Mouse (Mus musculus): Measurements from ENCODE around the gene Zfp931. TPM values are rescaled to one million over a fixed set of nuclear protein-coding genes. Genes with fewer than 3 reads are reported as not detected.
A peak's percentile ranks its signal among the peaks of the same experiment; 100 is the strongest.
"Not testable (repeated sequence)": the region's sequence is repeated elsewhere in the genome, so short reads cannot be mapped to it uniquely, and the experiment has no call there.

Gene Zfp931
- 15.7 and 16.2 TPM in 2 replicates for polyA plus RNA-seq (2014; fragmentation: Nextera tagmentation; extraction: Ambion mirVana)

- not testable (repeated sequence) for H3K4me1 ChIP-seq (replicated peaks; ENCODE audit: control insufficient read depth, insufficient read depth, low read length); H3K27me3 ChIP-seq (ENCODE audit: control insufficient read depth, insufficient read depth, low read length); H3K36me3 ChIP-seq (ENCODE audit: control insufficient read depth, insufficient read depth, low read length); DNase-seq (ENCODE audit: low spot score); H3K9me3 ChIP-seq (ENCODE audit: control insufficient read depth, low read length); H3K27ac ChIP-seq (ENCODE audit: low read depth, low read length); ATAC-seq (ENCODE audit: low FRiP score); H3K9ac ChIP-seq (ENCODE audit: low read depth, low read length)
- Histone ChIP-seq H3K4me3 (ENCODE audit: low read depth, low read length) (peak within 1 kb of the TSS; percentile 32), H3K4me2 (replicated peaks; ENCODE audit: low read depth, low read length) (peak within 1 kb of the TSS; percentile 29)
- WGBS: 0% methylated on average over 2 of the region's 14 CpGs
Observed at GRCm38 (mm10) chr2:178078166-178078717, at the start of gene Zfp931. Gene Zfp931 (minus strand): TSS chr2:178078476.

- Histone ChIP-seq H3K4me3 (ENCODE audit: low read depth, low read length) (no peak overlapping the region), H3K27ac (ENCODE audit: low read depth, low read length) (no peak overlapping the region), H3K27me3 (ENCODE audit: control insufficient read depth, insufficient read depth, low read length) (no peaks in the 10 kb centered on the region), H3K36me3 (ENCODE audit: control insufficient read depth, insufficient read depth, low read length) (no peaks in the 10 kb centered on the region), H3K4me1 (replicated peaks; ENCODE audit: control insufficient read depth, insufficient read depth, low read length) (no peaks in the 10 kb centered on the region), H3K9me3 (ENCODE audit: control insufficient read depth, low read length) (no peaks in the 10 kb centered on the region), H3K4me2 (replicated peaks; ENCODE audit: low read depth, low read length) (no peak overlapping the region), H3K9ac (ENCODE audit: low read depth, low read length) (no peak overlapping the region)
- DNase-seq (ENCODE audit: low spot score): no peak
- WGBS: 90% methylated on average over 7 of the region's 7 CpGs
- no peak for ATAC-seq (ENCODE audit: low FRiP score)
Observed at GRCm38 (mm10) chr2:178126041-178126820, 48.0 kb upstream of the Zfp931 start.

- Histone ChIP-seq H3K4me2 (replicated peaks; ENCODE audit: low read depth, low read length) (no peak overlapping the region), H3K4me3 (ENCODE audit: low read depth, low read length) (no peak overlapping the region), H3K36me3 (ENCODE audit: control insufficient read depth, insufficient read depth, low read length) (no peaks in the 10 kb centered on the region), H3K27ac (ENCODE audit: low read depth, low read length) (no peak overlapping the region), H3K4me1 (replicated peaks; ENCODE audit: control insufficient read depth, insufficient read depth, low read length) (no peaks in the 10 kb centered on the region), H3K9me3 (ENCODE audit: control insufficient read depth, low read length) (no peaks in the 10 kb centered on the region), H3K27me3 (ENCODE audit: control insufficient read depth, insufficient read depth, low read length) (no peaks in the 10 kb centered on the region), H3K9ac (ENCODE audit: low read depth, low read length) (no peak overlapping the region)
- ATAC-seq (ENCODE audit: low FRiP score) (no peak), DNase-seq (ENCODE audit: low spot score) (no peak)
- 75% methylated on average over 8 of the region's 8 CpGs for WGBS
Observed at GRCm38 (mm10) chr2:178125427-178125826, 47.2 kb upstream of the Zfp931 start.

GRCm38 (mm10) chr2:178123466-178123865, 45.2 kb upstream of the Zfp931 start:
- Histone ChIP-seq H3K27ac (ENCODE audit: low read depth, low read length) (no peak overlapping the region), H3K36me3 (ENCODE audit: control insufficient read depth, insufficient read depth, low read length) (no peaks in the 10 kb centered on the region), H3K4me3 (ENCODE audit: low read depth, low read length) (no peak overlapping the region), H3K4me2 (replicated peaks; ENCODE audit: low read depth, low read length) (no peak overlapping the region), H3K9ac (ENCODE audit: low read depth, low read length) (no peak overlapping the region), H3K4me1 (replicated peaks; ENCODE audit: control insufficient read depth, insufficient read depth, low read length) (peaks cover 8% of the 10 kb centered on the region; the same call in 1 of the 2 replicates), H3K27me3 (ENCODE audit: control insufficient read depth, insufficient read depth, low read length) (peaks cover 12% of the 10 kb centered on the region; the same call in 1 of the 2 replicates), H3K9me3 (ENCODE audit: control insufficient read depth, low read length) (no peaks in the 10 kb centered on the region)
- DNase-seq (ENCODE audit: low spot score): no peak
- 82% methylated on average over 15 of the region's 15 CpGs for WGBS
- no peak for ATAC-seq (ENCODE audit: low FRiP score)

- Histone ChIP-seq H3K4me2 (replicated peaks; ENCODE audit: low read depth, low read length) (no peak overlapping the region), H3K27me3 (ENCODE audit: control insufficient read depth, insufficient read depth, low read length) (peaks cover 16% of the 10 kb centered on the region), H3K9ac (ENCODE audit: low read depth, low read length) (no peak overlapping the region), H3K4me3 (ENCODE audit: low read depth, low read length) (no peak overlapping the region), H3K9me3 (ENCODE audit: control insufficient read depth, low read length) (no peaks in the 10 kb centered on the region), H3K4me1 (replicated peaks; ENCODE audit: control insufficient read depth, insufficient read depth, low read length) (peaks cover 8% of the 10 kb centered on the region; the same call in 1 of the 2 replicates), H3K27ac (ENCODE audit: low read depth, low read length) (no peak overlapping the region), H3K36me3 (ENCODE audit: control insufficient read depth, insufficient read depth, low read length) (no peaks in the 10 kb centered on the region)
- 0 out of 2 replicates have a peak, but pooled peaks have one; percentile 3 for ATAC-seq (ENCODE audit: low FRiP score)
- no peak for DNase-seq (ENCODE audit: low spot score)
- 28% methylated on average over 4 of the region's 4 CpGs for WGBS
Observed at GRCm38 (mm10) chr2:178121946-178122665, 43.8 kb upstream of the Zfp931 start.

- 17% methylated on average over 2 of the region's 2 CpGs for WGBS
- no peak for ATAC-seq (ENCODE audit: low FRiP score)
Observed at GRCm38 (mm10) chr2:178121375-178121688, 43.1 kb upstream of the Zfp931 start.

GRCm38 (mm10) chr2:178120651-178121374, 42.5 kb upstream of the Zfp931 start:
- no peak overlapping the region for H3K4me3 ChIP-seq (ENCODE audit: low read depth, low read length)
- peaks cover 8% of the 10 kb centered on the region; the same call in 1 of the 2 replicates for H3K4me1 ChIP-seq (replicated peaks; ENCODE audit: control insufficient read depth, insufficient read depth, low read length)
- no peaks in the 10 kb centered on the region for H3K9me3 ChIP-seq (ENCODE audit: control insufficient read depth, low read length)
- H3K36me3 ChIP-seq (ENCODE audit: control insufficient read depth, insufficient read depth, low read length): no peaks in the 10 kb centered on the region
- DNase-seq (ENCODE audit: low spot score) (no peak), ATAC-seq (ENCODE audit: low FRiP score) (no peak)
- 90% methylated on average over 8 of the region's 8 CpGs for WGBS
- H3K27ac ChIP-seq (ENCODE audit: low read depth, low read length): no peak overlapping the region
- no peak overlapping the region for H3K9ac ChIP-seq (ENCODE audit: low read depth, low read length)
- peaks cover 16% of the 10 kb centered on the region for H3K27me3 ChIP-seq (ENCODE audit: control insufficient read depth, insufficient read depth, low read length)
- H3K4me2 ChIP-seq (replicated peaks; ENCODE audit: low read depth, low read length): no peak overlapping the region

More at GRCm38 (mm10) chr2:178121375-178121688, 43.1 kb upstream of the Zfp931 start:
- Histone ChIP-seq H3K4me1 (replicated peaks; ENCODE audit: control insufficient read depth, insufficient read depth, low read length) (peaks cover 8% of the 10 kb centered on the region; the same call in 1 of the 2 replicates), H3K4me2 (replicated peaks; ENCODE audit: low read depth, low read length) (no peak overlapping the region), H3K9ac (ENCODE audit: low read depth, low read length) (no peak overlapping the region), H3K4me3 (ENCODE audit: low read depth, low read length) (no peak overlapping the region), H3K9me3 (ENCODE audit: control insufficient read depth, low read length) (no peaks in the 10 kb centered on the region), H3K36me3 (ENCODE audit: control insufficient read depth, insufficient read depth, low read length) (no peaks in the 10 kb centered on the region), H3K27me3 (ENCODE audit: control insufficient read depth, insufficient read depth, low read length) (peaks cover 16% of the 10 kb centered on the region), H3K27ac (ENCODE audit: low read depth, low read length) (no peak overlapping the region)
- no peak for DNase-seq (ENCODE audit: low spot score)

GRCm38 (mm10) chr2:178120356-178120645, 42.0 kb upstream of the Zfp931 start:
- DNase-seq (ENCODE audit: low spot score): no peak
- no peak overlapping the region for H3K4me3 ChIP-seq (ENCODE audit: low read depth, low read length)
- H3K4me2 ChIP-seq (replicated peaks; ENCODE audit: low read depth, low read length): no peak overlapping the region
- no peak for ATAC-seq (ENCODE audit: low FRiP score)
- no peaks in the 10 kb centered on the region for H3K36me3 ChIP-seq (ENCODE audit: control insufficient read depth, insufficient read depth, low read length)
- H3K4me1 ChIP-seq (replicated peaks; ENCODE audit: control insufficient read depth, insufficient read depth, low read length): peaks cover 8% of the 10 kb centered on the region; the same call in 1 of the 2 replicates
- H3K9ac ChIP-seq (ENCODE audit: low read depth, low read length): no peak overlapping the region
- H3K27ac ChIP-seq (ENCODE audit: low read depth, low read length): no peak overlapping the region
- no peaks in the 10 kb centered on the region for H3K9me3 ChIP-seq (ENCODE audit: control insufficient read depth, low read length)
- peaks cover 16% of the 10 kb centered on the region for H3K27me3 ChIP-seq (ENCODE audit: control insufficient read depth, insufficient read depth, low read length)
